Mouse (Mus musculus) embryonic facial prominence, embryonic 14.5 days (tissue): ENCODE results near the gene Syngr4. TPM values are rescaled to one million over a fixed set of nuclear protein-coding genes. Genes with fewer than 3 reads are reported as not detected.

Experiments
- ATAC-seq: fragments of 200-750 bp; cut with Nextera tagmentation; 2 replicates; pipeline ENCODE4 v1.8.0; 2017; ENCODE audit warnings: low read depth, moderate number of reproducible peaks, moderate TSS enrichment
- DNase-seq: peaks from one replicate; pipeline ENCODE4 v3.0.0-alpha.2; 2015; ENCODE audit warnings: low spot score
- H3K27ac ChIP-seq: fragments of 300-500 bp; sonication (generic); replicated peaks from 2 replicates; pipeline ENCODE4 v1.5.1; 2014; ENCODE audit warnings: low read depth, mild to moderate bottlenecking, low read length, moderate library complexity
- H3K27me3 ChIP-seq: fragments of 300-500 bp; sonication (generic); replicated peaks from 2 replicates; pipeline ENCODE4 v1.6.1; 2014; ENCODE audit warnings: low read length; ENCODE audit not compliant: control insufficient read depth, insufficient read depth
- H3K36me3 ChIP-seq: fragments of 300-500 bp; sonication (generic); 2 replicates; pipeline ENCODE4 v1.6.1; 2014; ENCODE audit warnings: low read length, mixed read lengths; ENCODE audit not compliant: control insufficient read depth, insufficient read depth
- H3K4me1 ChIP-seq: fragments of 300-500 bp; sonication (generic); 2 replicates; pipeline ENCODE4 v1.6.1; 2014; ENCODE audit warnings: antibody characterized with exemption, low read length; ENCODE audit not compliant: control insufficient read depth, insufficient read depth
- H3K4me2 ChIP-seq: fragments of 300-500 bp; sonication (generic); 2 replicates; pipeline ENCODE4 v1.6.1; 2014; ENCODE audit warnings: low read depth, mild to moderate bottlenecking, low read length, moderate library complexity, mixed read lengths
- H3K4me3 ChIP-seq: fragments of 300-500 bp; sonication (generic); 2 replicates; pipeline ENCODE4 v1.5.1; 2014; ENCODE audit warnings: low read depth, mild to moderate bottlenecking, low read length
- H3K9ac ChIP-seq: fragments of 300-500 bp; sonication (generic); 2 replicates; pipeline ENCODE4 v1.6.1; 2014; ENCODE audit warnings: low read depth, mild to moderate bottlenecking, low read length, moderate library complexity, mixed read lengths
- H3K9me3 ChIP-seq: fragments of 300-500 bp; sonication (generic); 2 replicates; pipeline ENCODE4 v1.6.1; 2016; ENCODE audit warnings: low read length; ENCODE audit not compliant: control insufficient read depth
- WGBS: fragments of 180-500 bp; shearing (Covaris S2); extraction: QIAGEN DNeasy Blood & Tissue Kit; methylation state at CpG from one replicate; pipeline ENCODE4 v1.1.7; 2014; 5-methylcytosine and 5-hydroxymethylcytosine counted together
- polyA plus RNA-seq: library from polyadenylated mRNA; unstranded; fragments of >200 nt; fragmentation: Nextera tagmentation; extraction: Ambion mirVana; gene quantifications from 2 replicates; pipeline ENCODE4 v1.2.1, GENCODE M21; 2014

The Syngr4 gene
- polyA plus RNA-seq, 1 experiment from 2014 or later = 0.68 TPM

DNA sequence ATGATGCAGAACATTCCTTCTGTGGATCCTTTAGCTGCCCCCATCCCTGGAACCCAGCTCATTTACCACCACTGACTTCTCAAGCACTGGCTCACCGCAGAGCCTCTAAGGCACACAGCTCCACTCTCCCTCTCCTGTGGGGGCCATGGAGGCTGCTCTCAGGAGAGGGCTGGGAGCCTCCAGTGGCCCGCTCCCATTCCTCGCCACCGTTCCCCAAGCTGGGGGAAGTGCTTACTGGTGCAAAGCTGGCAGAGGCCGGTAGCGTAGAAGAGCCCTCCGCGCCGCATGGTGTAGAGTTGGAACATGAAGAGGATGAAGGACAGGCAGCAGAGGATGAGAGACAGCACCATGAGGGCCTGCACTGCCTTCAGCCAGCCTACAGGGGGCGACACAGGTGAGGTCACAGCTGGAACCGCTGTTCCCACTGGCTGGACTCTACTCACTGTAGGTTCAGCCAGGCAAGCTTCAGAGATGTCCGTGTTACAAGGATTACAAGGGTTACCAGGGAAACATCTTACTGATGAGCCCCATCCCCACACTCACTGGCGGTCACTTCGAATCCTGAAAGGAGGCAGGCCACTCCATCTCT is 22.7 kb upstream of the Syngr4 start:
- Histone ChIP-seq H3K9ac (0 out of 2 replicates have a peak overlapping the region, but pooled peaks have one; percentile 75), H3K36me3 (peaks cover 17% of the 10 kb centered on the region), H3K27me3 (no peaks in the 10 kb centered on the region), H3K9me3 (no peaks in the 10 kb centered on the region), H3K4me1 (peaks cover 49% of the 10 kb centered on the region), H3K27ac (0 out of 2 replicates have a peak overlapping the region, but pooled peaks have one; percentile 7), H3K4me2 (peak overlapping the region; percentile 62), H3K4me3 (peak overlapping the region; percentile 54)
- WGBS = 71% methylated on average over 14 of the region's 14 CpGs
- no peak for DNase-seq
- ATAC-seq = no peak

DNA sequence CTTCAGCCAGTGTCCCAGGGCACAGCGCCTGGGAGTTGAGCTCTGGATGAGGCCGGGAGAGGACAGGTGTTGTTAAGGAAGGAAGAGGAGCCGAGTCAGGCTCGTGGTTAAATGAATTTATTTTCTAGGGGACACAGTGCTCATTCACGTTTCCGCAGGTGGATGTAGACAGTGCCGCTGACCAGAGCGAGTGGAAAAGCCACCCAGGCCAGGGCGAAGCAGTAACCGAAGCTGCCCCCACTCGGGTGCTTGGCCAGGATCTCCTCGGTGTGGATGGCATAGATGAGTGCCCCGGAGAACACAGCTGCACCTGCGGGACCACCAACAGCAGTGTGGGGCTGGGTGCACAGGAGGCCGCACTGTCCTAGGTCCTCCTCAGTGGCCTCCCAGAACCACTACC is 21.4 kb upstream of the Syngr4 start:
- no peak for DNase-seq
- Histone ChIP-seq H3K27ac (peak overlapping the region; percentile 93), H3K9me3 (no peaks in the 10 kb centered on the region), H3K27me3 (no peaks in the 10 kb centered on the region), H3K4me2 (peak overlapping the region; percentile 62; the same call in 1 of the 2 replicates), H3K4me3 (no peak overlapping the region), H3K9ac (0 out of 2 replicates have a peak overlapping the region, but pooled peaks have one; percentile 27), H3K36me3 (peaks cover 17% of the 10 kb centered on the region), H3K4me1 (peaks cover 49% of the 10 kb centered on the region)
- ATAC-seq = no peak
- WGBS = 84% methylated on average over 15 of the region's 15 CpGs

DNA sequence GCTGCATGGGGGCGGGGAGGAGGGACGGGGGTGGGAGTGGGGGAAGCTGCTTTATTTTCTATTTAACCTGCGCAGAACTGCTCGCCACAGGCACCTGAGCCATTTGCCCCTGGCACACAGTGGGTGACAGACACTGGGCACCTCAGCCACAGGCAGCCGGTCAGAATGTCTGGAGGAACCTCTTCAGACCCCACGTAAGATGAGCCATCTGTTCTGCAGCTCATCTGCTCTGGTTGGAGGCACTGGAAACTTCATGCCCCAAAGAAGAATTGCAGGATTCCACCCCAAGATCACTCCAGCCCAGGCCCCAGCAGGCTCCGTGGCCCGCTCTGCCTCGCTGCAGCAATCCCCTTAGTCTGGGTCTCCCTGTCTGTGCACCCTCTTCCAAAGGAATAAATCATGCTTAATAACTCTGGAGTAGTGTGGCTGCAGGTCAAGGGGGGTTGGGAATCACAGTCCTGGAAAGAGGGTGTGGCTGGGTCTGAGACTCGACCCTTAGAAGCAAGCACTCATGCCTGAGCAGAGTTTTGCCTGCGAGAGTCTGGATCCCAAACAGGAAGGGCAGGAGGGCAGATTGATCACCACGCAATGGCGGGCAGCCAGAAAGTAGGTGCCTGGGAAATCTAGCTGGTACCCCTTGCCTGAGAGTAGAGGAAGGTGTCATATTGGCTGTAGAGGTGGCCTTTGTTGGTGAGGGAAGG is 20.6 kb upstream of the Syngr4 start:
- Histone ChIP-seq H3K27me3 (no peaks in the 10 kb centered on the region), H3K4me1 (peaks cover 43% of the 10 kb centered on the region)

DNA sequence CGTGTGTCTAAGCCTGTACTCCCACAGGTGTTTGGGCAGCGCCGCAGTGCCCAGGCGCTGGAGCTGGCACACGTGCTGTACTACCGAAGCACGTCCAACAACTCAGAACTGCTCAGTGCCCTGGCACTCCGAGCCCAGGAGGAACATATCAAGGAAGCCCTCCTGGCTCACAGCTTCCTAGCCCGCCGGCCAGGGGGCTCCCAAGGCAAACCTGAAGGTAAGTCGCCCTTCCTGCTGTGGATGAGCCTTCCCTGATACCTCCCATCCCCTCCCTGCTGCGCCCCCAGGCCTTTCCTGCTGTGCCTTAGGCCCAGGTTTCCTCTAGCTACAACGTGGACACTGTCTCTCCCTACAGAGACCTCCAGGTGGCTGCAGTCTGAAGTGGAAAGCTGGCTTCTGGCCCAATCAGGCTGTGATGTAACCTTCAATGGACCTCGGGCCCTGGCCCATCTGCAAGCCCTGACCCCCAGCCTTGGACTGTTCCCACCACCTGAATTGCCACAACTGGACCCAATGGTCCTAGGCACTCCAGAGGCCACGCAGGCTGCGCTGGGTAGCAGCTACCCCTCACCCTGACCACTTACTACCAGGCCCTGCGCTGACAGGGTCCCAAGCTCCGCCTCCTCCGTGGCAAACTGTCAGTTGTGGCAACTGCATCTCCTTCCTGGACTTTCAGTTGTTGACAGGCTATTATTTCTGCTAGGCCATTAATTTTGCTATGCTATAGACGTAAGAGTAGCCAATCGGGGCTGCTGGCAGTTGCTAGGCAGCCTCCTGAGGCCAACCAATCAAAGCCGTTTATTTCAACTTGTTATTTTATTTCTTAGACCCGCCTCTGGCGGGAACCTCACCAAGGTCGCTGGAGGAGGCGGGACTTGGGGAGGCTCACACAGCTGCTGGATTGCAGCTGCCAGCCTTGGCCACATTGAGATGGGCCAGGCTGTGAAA is 19.8 kb upstream of the Syngr4 start:
- H3K27ac ChIP-seq = peak overlapping the region; percentile 93
- DNase-seq (peak; percentile 98), ATAC-seq (peak; percentile 88)
- peak overlapping the region; percentile 62 for H3K4me2 ChIP-seq
- peak overlapping the region; percentile 56 for H3K9ac ChIP-seq
- no peaks in the 10 kb centered on the region for H3K9me3 ChIP-seq
- peaks cover 17% of the 10 kb centered on the region for H3K36me3 ChIP-seq
- H3K4me1 ChIP-seq = peaks cover 35% of the 10 kb centered on the region
- H3K27me3 ChIP-seq = no peaks in the 10 kb centered on the region
- 32% methylated on average over 26 of the region's 26 CpGs for WGBS
- peak overlapping the region; percentile 33 for H3K4me3 ChIP-seq

More for the DNA sequence above, 20.6 kb upstream of the Syngr4 start:
- ATAC-seq = peak; percentile 3
- peak overlapping the region; percentile 33 for H3K4me3 ChIP-seq
- H3K4me2 ChIP-seq = peak overlapping the region; percentile 62
- peak overlapping the region; percentile 93 for H3K27ac ChIP-seq
- peak; percentile 33 for DNase-seq
- WGBS = 13% methylated on average over 12 of the region's 13 CpGs
- peaks cover 17% of the 10 kb centered on the region for H3K36me3 ChIP-seq
- no peaks in the 10 kb centered on the region for H3K9me3 ChIP-seq
- peak overlapping the region; percentile 56 for H3K9ac ChIP-seq

DNA sequence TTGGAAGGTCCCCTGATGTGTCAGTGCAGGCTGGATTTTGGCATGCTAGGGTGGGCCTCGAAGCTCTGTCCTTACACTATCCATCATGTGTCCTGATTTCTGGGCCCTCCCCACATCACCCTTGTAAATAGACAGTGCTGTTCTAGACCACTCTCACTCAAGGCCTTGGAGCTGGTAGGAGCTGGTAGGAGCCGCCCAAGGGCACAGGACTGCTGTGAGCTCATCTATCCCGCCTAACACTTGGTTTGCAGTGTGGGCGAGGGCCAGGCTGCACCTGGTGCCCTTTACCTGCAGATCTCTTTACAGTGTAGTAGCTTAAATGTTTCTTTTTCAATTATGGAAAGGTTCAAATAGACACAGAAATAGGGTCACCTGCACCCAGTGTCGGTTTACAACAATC is 18.5 kb upstream of the Syngr4 start:
- ATAC-seq = no peak
- no peaks in the 10 kb centered on the region for H3K9me3 ChIP-seq
- WGBS = 84% methylated on average over 5 of the region's 5 CpGs
- H3K9ac ChIP-seq = no peak overlapping the region
- no peaks in the 10 kb centered on the region for H3K27me3 ChIP-seq
- no peak overlapping the region for H3K27ac ChIP-seq
- H3K4me3 ChIP-seq = no peak overlapping the region
- peaks cover 29% of the 10 kb centered on the region for H3K36me3 ChIP-seq
- no peak overlapping the region for H3K4me2 ChIP-seq
- peaks cover 34% of the 10 kb centered on the region for H3K4me1 ChIP-seq
- DNase-seq = no peak

DNA sequence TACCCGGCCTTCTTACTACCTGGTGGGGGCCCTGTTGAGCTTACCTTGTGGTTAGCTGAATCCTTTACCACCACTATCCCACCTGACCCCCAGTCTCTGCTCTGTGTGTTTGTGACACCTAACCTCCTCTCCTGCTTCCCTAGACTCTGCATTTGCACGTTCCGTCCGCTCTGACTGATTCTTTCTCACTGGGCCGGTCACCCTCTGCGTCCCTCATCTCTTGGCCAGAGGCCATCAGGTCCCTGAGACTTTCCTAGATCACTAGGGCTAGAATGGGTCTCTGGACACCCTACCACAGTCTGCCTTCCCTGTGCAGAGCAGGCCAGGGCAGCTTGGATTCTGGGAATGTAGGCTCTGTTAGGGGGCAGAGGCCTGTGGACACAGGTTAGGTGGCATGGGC is 17.6 kb upstream of the Syngr4 start:
- H3K4me3 ChIP-seq = no peak overlapping the region
- H3K4me1 ChIP-seq = peaks cover 26% of the 10 kb centered on the region
- H3K27ac ChIP-seq = no peak overlapping the region
- DNase-seq (no peak), ATAC-seq (no peak)
- H3K27me3 ChIP-seq = no peaks in the 10 kb centered on the region
- H3K9me3 ChIP-seq = no peaks in the 10 kb centered on the region
- WGBS = 83% methylated on average over 6 of the region's 6 CpGs
- no peak overlapping the region for H3K4me2 ChIP-seq
- peaks cover 33% of the 10 kb centered on the region for H3K36me3 ChIP-seq
- H3K9ac ChIP-seq = no peak overlapping the region

DNA sequence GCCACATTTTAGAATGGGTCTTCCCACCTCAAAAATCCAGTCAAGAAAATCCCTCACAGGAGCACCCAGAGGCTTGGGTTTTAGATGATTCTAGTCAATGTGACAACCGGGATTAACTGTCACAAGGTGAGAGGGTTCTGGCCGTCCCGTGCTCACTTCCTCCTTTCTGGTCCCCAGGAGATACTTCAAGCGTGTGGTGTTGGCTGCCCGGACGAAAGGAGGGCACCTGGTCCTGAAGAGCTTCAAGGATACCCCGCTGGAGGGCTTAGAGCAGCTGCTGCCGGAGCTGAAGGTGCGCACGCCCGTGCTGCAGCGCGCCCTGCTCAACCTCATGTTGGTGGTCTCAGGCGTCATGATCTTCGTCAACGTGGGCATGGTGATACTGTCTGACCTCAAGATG is 12.6 kb upstream of the Syngr4 start:
- H3K9ac ChIP-seq = no peak overlapping the region
- H3K27ac ChIP-seq = no peak overlapping the region
- DNase-seq (no peak), ATAC-seq (no peak)
- no peaks in the 10 kb centered on the region for H3K27me3 ChIP-seq
- H3K9me3 ChIP-seq = no peaks in the 10 kb centered on the region
- no peak overlapping the region for H3K4me2 ChIP-seq
- H3K4me3 ChIP-seq = no peak overlapping the region
- 92% methylated on average over 16 of the region's 16 CpGs for WGBS
- H3K4me1 ChIP-seq = no peaks in the 10 kb centered on the region
- H3K36me3 ChIP-seq = peaks cover 25% of the 10 kb centered on the region

DNA sequence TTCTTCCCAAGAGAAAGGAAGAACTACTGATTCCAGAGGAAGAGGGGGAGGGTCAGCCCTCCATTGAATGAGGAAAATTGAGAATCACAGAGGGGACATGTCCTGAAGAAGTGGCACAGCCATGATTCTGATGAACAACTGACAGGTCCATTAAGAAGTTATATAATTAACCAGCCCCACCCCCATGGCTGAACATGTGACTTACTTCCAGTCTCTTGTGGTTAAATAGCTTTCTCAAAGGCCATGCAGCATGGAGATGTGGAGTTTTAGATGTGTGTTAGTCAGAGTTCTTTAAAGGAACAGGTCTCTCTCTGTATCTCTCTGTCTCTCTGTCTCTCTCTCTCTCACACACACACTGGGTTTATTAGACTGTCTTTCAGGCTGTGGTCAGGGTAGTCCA is 11.9 kb upstream of the Syngr4 start:
- H3K4me1 ChIP-seq = no peaks in the 10 kb centered on the region
- ATAC-seq (no peak), DNase-seq (no peak)
- no peak overlapping the region for H3K4me3 ChIP-seq
- H3K9me3 ChIP-seq = no peaks in the 10 kb centered on the region
- H3K27ac ChIP-seq = no peak overlapping the region
- no peaks in the 10 kb centered on the region for H3K27me3 ChIP-seq
- no peak overlapping the region for H3K4me2 ChIP-seq
- H3K9ac ChIP-seq = no peak overlapping the region
- peaks cover 25% of the 10 kb centered on the region for H3K36me3 ChIP-seq
